Mouse (Mus musculus): ENCODE data around the gene Kif18b. TPM values are rescaled to one million over a fixed set of nuclear protein-coding genes. Genes with fewer than 3 reads are reported as not detected.

Gene Kif18b
- polyA plus RNA-seq, 1 experiment from 2014 or later: 0.36 TPM

DNA sequence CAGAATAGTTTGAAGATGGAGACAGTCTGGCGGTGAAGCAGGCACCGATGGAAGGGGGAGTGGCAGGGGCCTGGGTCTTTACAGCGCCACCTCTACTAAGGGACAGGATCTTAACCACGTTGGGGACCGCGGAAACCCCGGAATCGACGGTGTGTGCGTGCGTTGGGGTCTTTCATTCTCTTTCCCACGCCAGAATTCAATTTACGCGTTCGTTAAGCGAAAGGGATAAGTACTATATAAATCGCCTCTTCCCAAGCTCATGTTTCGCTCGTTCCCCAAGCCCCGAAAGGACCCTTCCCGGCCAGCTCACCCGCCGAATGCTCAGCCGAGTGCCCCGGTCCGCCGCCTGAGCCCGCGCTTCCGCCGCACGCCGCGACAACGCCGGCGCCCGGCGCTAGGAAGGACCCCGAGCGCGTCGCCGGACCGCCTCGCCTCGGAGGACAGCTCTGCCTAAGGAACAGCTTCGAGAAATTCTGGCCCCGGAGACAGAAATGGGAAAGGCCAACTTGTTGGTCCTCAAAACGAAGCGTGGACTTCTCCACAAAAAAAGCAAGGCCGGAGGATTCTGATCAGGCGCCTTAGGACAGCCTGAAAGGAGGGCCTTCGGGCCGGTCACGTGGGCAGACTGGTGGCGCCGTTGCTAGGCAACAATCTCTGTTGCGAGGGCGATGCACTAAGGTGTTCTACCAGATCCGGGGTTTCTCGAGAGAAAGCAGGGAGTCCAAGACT is 44.2 kb downstream of the Kif18b start, which contains the start of the genes Eftud2 and Ccdc103:
Eftud2 (minus strand) TSS at position 401 of the 729 bp plus-strand sequence.
Ccdc103 (plus strand) TSS at position 620 of the 729 bp plus-strand sequence.
- no peaks in the 10 kb centered on the region for H3K4me1 ChIP-seq (ENCODE audit: insufficient read depth, low read depth, low read length)
- ATAC-seq: peak; percentile 96
- DNase-seq (ENCODE audit: low spot score): peak; percentile 96
- no peaks in the 10 kb centered on the region for H3K27me3 ChIP-seq (replicated peaks; ENCODE audit: insufficient read depth, low read length)
- H3K4me3 ChIP-seq (ENCODE audit: low read depth, low read length): peak within 1 kb of the TSS; percentile 72
- no peaks in the 10 kb centered on the region for H3K9me3 ChIP-seq (ENCODE audit: low read length)
- TF ChIP-seq CTCF (IDR thresholded peaks at IDR 0.05) (no peak), EP300 (IDR thresholded peaks at IDR 0.05) (peak; percentile 90)
- H3K36me3 ChIP-seq (ENCODE audit: insufficient read depth, low read length): 0 out of 2 replicates have a peak, but pooled peaks cover 12% of the 10 kb centered on the region
- peak within 1 kb of the TSS; percentile 69 for H3K4me2 ChIP-seq (replicated peaks; ENCODE audit: low read depth, low read length)
- WGBS: under 1% methylated on average over 62 of the region's 62 CpGs
- peak within 1 kb of the TSS; percentile 72 for H3K27ac ChIP-seq (ENCODE audit: low read length)
- peak within 1 kb of the TSS; percentile 71 for H3K9ac ChIP-seq (replicated peaks; ENCODE audit: low read depth)

DNA sequence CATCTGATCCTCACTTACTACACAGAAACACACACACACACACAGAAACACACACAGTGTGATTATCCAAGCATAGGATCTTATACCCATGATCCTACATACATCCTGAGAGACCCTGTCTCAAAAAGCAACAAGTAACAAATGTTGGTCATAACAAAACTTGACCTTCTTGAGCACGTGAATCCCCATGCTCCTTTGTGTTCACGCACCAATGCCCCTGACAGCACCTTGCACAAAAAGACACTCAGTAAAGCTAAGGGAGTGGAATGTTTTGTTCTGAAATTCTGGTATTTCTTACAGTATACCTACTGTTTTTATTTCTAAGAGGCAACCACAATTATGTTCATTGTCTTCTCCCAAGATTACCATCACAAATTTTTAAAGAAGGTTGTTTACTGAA is 45.4 kb downstream of the Kif18b start:
- WGBS: 89% methylated on average over 2 of the region's 2 CpGs
- ATAC-seq: no peak
- no peak overlapping the region for H3K4me3 ChIP-seq (ENCODE audit: low read depth, low read length)

DNA sequence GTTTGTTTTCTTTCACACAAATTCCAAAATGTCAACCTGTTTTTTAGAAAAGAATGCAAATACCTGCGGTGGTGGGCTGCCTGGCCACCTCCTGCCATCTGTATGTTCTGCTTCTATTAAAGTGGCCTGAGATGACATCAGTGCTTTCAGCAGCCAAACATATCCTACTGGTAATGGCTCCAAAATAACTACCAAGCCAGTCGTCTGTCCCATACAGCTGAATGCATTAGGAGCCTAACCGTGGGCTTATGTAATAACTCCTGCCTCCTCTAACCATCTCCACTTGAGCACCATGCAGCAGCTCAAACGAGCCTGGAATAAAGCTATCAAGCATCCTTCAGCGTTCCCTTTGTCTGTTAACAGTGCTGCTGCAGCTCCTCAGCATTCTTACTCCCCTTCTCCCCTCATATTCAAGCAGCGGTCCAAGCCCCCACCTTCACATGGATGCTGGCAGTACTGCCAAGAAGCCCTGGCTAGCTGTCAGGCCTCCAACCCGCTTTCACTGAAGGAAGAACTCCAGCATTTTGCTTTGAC is 50.1 kb downstream of the Kif18b start:
- no peak overlapping the region for H3K4me3 ChIP-seq (ENCODE audit: low read depth, low read length)
- H3K4me1 ChIP-seq (ENCODE audit: insufficient read depth, low read depth, low read length): no peaks in the 10 kb centered on the region
- no peak overlapping the region for H3K27ac ChIP-seq (ENCODE audit: low read length)
- TF ChIP-seq EP300 (IDR thresholded peaks at IDR 0.05) (no peak), CTCF (IDR thresholded peaks at IDR 0.05) (no peak)
- H3K9me3 ChIP-seq (ENCODE audit: low read length): no peaks in the 10 kb centered on the region
- no peaks in the 10 kb centered on the region for H3K27me3 ChIP-seq (replicated peaks; ENCODE audit: insufficient read depth, low read length)
- no peak for ATAC-seq
- no peak for DNase-seq (ENCODE audit: low spot score)
- peaks cover 22% of the 10 kb centered on the region; the same call in 1 of the 2 replicates for H3K36me3 ChIP-seq (ENCODE audit: insufficient read depth, low read length)
- no peak overlapping the region for H3K9ac ChIP-seq (replicated peaks; ENCODE audit: low read depth)
- no peak overlapping the region for H3K4me2 ChIP-seq (replicated peaks; ENCODE audit: low read depth, low read length)
- 82% methylated on average over 7 of the region's 7 CpGs for WGBS

More for the DNA sequence above, 45.4 kb downstream of the Kif18b start:
- no peaks in the 10 kb centered on the region for H3K27me3 ChIP-seq (replicated peaks; ENCODE audit: insufficient read depth, low read length)
- no peaks in the 10 kb centered on the region for H3K9me3 ChIP-seq (ENCODE audit: low read length)
- no peak overlapping the region for H3K4me2 ChIP-seq (replicated peaks; ENCODE audit: low read depth, low read length)
- no peak overlapping the region for H3K27ac ChIP-seq (ENCODE audit: low read length)
- no peak for TF ChIP-seq EP300 (IDR thresholded peaks at IDR 0.05)
- no peak for TF ChIP-seq CTCF (IDR thresholded peaks at IDR 0.05)
- H3K36me3 ChIP-seq (ENCODE audit: insufficient read depth, low read length): 0 out of 2 replicates have a peak, but pooled peaks cover 13% of the 10 kb centered on the region
- no peaks in the 10 kb centered on the region for H3K4me1 ChIP-seq (ENCODE audit: insufficient read depth, low read depth, low read length)
- no peak for DNase-seq (ENCODE audit: low spot score)
- no peak overlapping the region for H3K9ac ChIP-seq (replicated peaks; ENCODE audit: low read depth)

DNA sequence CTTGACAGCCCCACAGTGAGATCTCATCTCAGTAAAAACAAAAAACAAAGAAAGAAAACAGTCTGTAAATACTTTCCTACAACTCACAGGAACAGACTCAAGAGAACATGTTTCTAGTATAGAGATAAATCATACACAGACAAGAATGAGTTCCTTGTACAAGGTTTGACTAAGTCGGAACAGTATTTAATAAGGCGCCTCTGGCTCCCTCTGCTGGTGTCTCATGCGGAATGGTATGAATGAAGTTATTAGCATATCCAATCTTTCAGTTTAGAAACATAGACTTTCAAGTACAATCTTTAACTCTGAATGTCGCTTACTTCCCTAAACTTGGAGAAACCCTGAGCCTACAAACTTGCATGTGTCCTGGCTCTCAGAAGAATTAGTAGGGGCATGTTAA is 60.7 kb downstream of the Kif18b start:
- Histone ChIP-seq H3K9ac (replicated peaks; ENCODE audit: low read depth) (no peak overlapping the region), H3K4me1 (ENCODE audit: insufficient read depth, low read depth, low read length) (no peaks in the 10 kb centered on the region), H3K4me2 (replicated peaks; ENCODE audit: low read depth, low read length) (no peak overlapping the region), H3K9me3 (ENCODE audit: low read length) (no peaks in the 10 kb centered on the region), H3K27me3 (replicated peaks; ENCODE audit: insufficient read depth, low read length) (no peaks in the 10 kb centered on the region), H3K36me3 (ENCODE audit: insufficient read depth, low read length) (peaks cover 29% of the 10 kb centered on the region), H3K4me3 (ENCODE audit: low read depth, low read length) (no peak overlapping the region), H3K27ac (ENCODE audit: low read length) (no peak overlapping the region)
- peak; percentile 76 for TF ChIP-seq CTCF (IDR thresholded peaks at IDR 0.05)
- TF ChIP-seq EP300 (IDR thresholded peaks at IDR 0.05): no peak
- WGBS: 26% methylated on average over 4 of the region's 4 CpGs
- DNase-seq (ENCODE audit: low spot score) (peak; percentile 84), ATAC-seq (peak; percentile 38; the same call in 1 of the 2 replicates)

DNA sequence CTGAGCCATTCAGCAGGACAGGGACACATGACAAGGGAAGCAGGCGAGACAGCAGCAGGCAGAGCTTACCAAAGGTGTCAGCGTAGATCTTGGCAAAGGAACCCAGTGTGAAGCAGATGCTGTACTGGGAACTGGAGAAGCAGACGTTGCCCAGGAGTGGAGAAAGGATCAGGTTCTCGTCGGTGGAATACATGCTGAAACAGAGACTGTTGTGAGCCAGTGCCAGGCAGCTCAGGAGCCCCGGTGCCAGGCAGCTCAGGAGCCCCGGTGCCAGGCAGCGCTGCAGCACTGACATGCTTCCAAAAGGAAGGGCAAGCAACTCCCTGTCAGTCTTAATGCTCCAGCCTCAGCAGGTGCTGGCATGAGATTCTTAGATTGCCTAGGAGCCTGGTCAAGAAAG is 65.0 kb downstream of the Kif18b start:
- TF ChIP-seq EP300 (IDR thresholded peaks at IDR 0.05) (no peak), CTCF (IDR thresholded peaks at IDR 0.05) (no peak)
- H3K27ac ChIP-seq (ENCODE audit: low read length): no peak overlapping the region
- H3K4me3 ChIP-seq (ENCODE audit: low read depth, low read length): no peak overlapping the region
- H3K27me3 ChIP-seq (replicated peaks; ENCODE audit: insufficient read depth, low read length): no peaks in the 10 kb centered on the region
- ATAC-seq (no peak), DNase-seq (ENCODE audit: low spot score) (no peak)
- no peak overlapping the region for H3K9ac ChIP-seq (replicated peaks; ENCODE audit: low read depth)
- WGBS: 96% methylated on average over 8 of the region's 8 CpGs
- H3K4me2 ChIP-seq (replicated peaks; ENCODE audit: low read depth, low read length): no peak overlapping the region
- H3K9me3 ChIP-seq (ENCODE audit: low read length): no peaks in the 10 kb centered on the region
- H3K4me1 ChIP-seq (ENCODE audit: insufficient read depth, low read depth, low read length): no peaks in the 10 kb centered on the region
- H3K36me3 ChIP-seq (ENCODE audit: insufficient read depth, low read length): peaks cover 39% of the 10 kb centered on the region

DNA sequence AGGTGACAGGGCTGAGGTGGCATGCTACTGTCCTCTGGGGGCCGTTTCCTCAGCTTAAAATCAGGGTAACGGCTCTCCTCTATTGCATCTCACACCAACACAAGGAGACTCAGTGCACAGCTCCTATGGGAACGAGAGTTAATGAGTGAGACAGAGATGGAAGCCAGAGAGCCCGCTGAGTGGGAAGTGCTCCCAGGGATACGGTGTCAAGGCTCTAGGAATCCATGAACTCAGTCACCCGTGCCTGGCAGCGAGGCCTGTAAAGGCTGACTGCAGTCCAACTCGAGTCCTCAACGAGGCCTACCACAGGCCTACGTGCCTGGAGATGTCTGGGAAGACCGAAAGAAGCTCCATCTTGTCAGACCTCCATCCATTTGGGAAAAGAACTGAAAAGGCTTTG is 66.0 kb downstream of the Kif18b start:
- DNase-seq (ENCODE audit: low spot score) (no peak), ATAC-seq (no peak)
- no peak overlapping the region for H3K4me2 ChIP-seq (replicated peaks; ENCODE audit: low read depth, low read length)
- no peak overlapping the region for H3K9ac ChIP-seq (replicated peaks; ENCODE audit: low read depth)
- no peak overlapping the region for H3K27ac ChIP-seq (ENCODE audit: low read length)
- 94% methylated on average over 11 of the region's 11 CpGs for WGBS
- H3K27me3 ChIP-seq (replicated peaks; ENCODE audit: insufficient read depth, low read length): no peaks in the 10 kb centered on the region
- TF ChIP-seq EP300 (IDR thresholded peaks at IDR 0.05): no peak
- no peak for TF ChIP-seq CTCF (IDR thresholded peaks at IDR 0.05)
- H3K9me3 ChIP-seq (ENCODE audit: low read length): no peaks in the 10 kb centered on the region
- peaks cover 45% of the 10 kb centered on the region for H3K36me3 ChIP-seq (ENCODE audit: insufficient read depth, low read length)
- H3K4me1 ChIP-seq (ENCODE audit: insufficient read depth, low read depth, low read length): no peaks in the 10 kb centered on the region
- no peak overlapping the region for H3K4me3 ChIP-seq (ENCODE audit: low read depth, low read length)

Measured in lung, postnatal 0 days (tissue).